Mouse (Mus musculus): ENCODE data around the gene Macf1. TPM values are rescaled to one million over a fixed set of nuclear protein-coding genes. Genes with fewer than 3 reads are reported as not detected.

Gene Macf1
- polyA plus RNA-seq, 1 experiment, result 251 TPM

GRCm38 (mm10) chr4:123425672-123426272 is 258.4 kb downstream of the Macf1 start:
- no peak overlapping the region for H3K27ac ChIP-seq (ENCODE audit: insufficient read depth, low read length)
- no peaks in the 10 kb centered on the region for H3K4me1 ChIP-seq (ENCODE audit: control insufficient read depth, insufficient read depth, low read length)
- TF ChIP-seq CTCF (IDR thresholded peaks at IDR 0.05; ENCODE audit: low read depth, low read length) (no peak), POLR2A (IDR thresholded peaks at IDR 0.05; ENCODE audit: insufficient read depth, low read length) (no peak), EP300 (IDR thresholded peaks at IDR 0.05; ENCODE audit: insufficient read depth, low read depth, low read length) (no peak)
- H3K9ac ChIP-seq (ENCODE audit: low read depth, poor library complexity, severe bottlenecking), result no peak overlapping the region
- no peaks in the 10 kb centered on the region for H3K9me3 ChIP-seq (replicated peaks; ENCODE audit: control insufficient read depth, insufficient read depth, low read length, poor library complexity, severe bottlenecking)
- H3K4me3 ChIP-seq (ENCODE audit: low read depth, low read length), result no peak overlapping the region
- H3K36me3 ChIP-seq (ENCODE audit: control insufficient read depth, insufficient read depth, low read length, poor library complexity, severe bottlenecking), result peaks cover 3% of the 10 kb centered on the region
- no peaks in the 10 kb centered on the region for H3K27me3 ChIP-seq (ENCODE audit: control insufficient read depth, insufficient read depth, low read length, poor library complexity, severe bottlenecking)

GRCm38 (mm10) chr4:123424050-123424449 is 260.1 kb downstream of the Macf1 start:
- TF ChIP-seq POLR2A (IDR thresholded peaks at IDR 0.05; ENCODE audit: insufficient read depth, low read length), result no peak
- no peak for TF ChIP-seq CTCF (IDR thresholded peaks at IDR 0.05; ENCODE audit: low read depth, low read length)
- no peak for TF ChIP-seq EP300 (IDR thresholded peaks at IDR 0.05; ENCODE audit: insufficient read depth, low read depth, low read length)

GRCm38 (mm10) chr4:123422828-123423227 is 261.3 kb downstream of the Macf1 start:
- Histone ChIP-seq H3K27ac (ENCODE audit: insufficient read depth, low read length) (no peak overlapping the region), H3K9me3 (replicated peaks; ENCODE audit: control insufficient read depth, insufficient read depth, low read length, poor library complexity, severe bottlenecking) (no peaks in the 10 kb centered on the region), H3K36me3 (ENCODE audit: control insufficient read depth, insufficient read depth, low read length, poor library complexity, severe bottlenecking) (no peaks in the 10 kb centered on the region; the same call in 1 of the 2 replicates), H3K27me3 (ENCODE audit: control insufficient read depth, insufficient read depth, low read length, poor library complexity, severe bottlenecking) (no peaks in the 10 kb centered on the region), H3K9ac (ENCODE audit: low read depth, poor library complexity, severe bottlenecking) (no peak overlapping the region), H3K4me1 (ENCODE audit: control insufficient read depth, insufficient read depth, low read length) (no peaks in the 10 kb centered on the region), H3K4me3 (ENCODE audit: low read depth, low read length) (no peak overlapping the region)
- TF ChIP-seq POLR2A (IDR thresholded peaks at IDR 0.05; ENCODE audit: insufficient read depth, low read length) (no peak), EP300 (IDR thresholded peaks at IDR 0.05; ENCODE audit: insufficient read depth, low read depth, low read length) (no peak), CTCF (IDR thresholded peaks at IDR 0.05; ENCODE audit: low read depth, low read length) (no peak)

More at GRCm38 (mm10) chr4:123424050-123424449, 260.1 kb downstream of the Macf1 start:
- Histone ChIP-seq H3K9me3 (replicated peaks; ENCODE audit: control insufficient read depth, insufficient read depth, low read length, poor library complexity, severe bottlenecking) (no peaks in the 10 kb centered on the region), H3K27me3 (ENCODE audit: control insufficient read depth, insufficient read depth, low read length, poor library complexity, severe bottlenecking) (no peaks in the 10 kb centered on the region), H3K36me3 (ENCODE audit: control insufficient read depth, insufficient read depth, low read length, poor library complexity, severe bottlenecking) (peaks cover 2% of the 10 kb centered on the region; the same call in 1 of the 2 replicates), H3K27ac (ENCODE audit: insufficient read depth, low read length) (no peak overlapping the region), H3K9ac (ENCODE audit: low read depth, poor library complexity, severe bottlenecking) (no peak overlapping the region), H3K4me1 (ENCODE audit: control insufficient read depth, insufficient read depth, low read length) (no peaks in the 10 kb centered on the region), H3K4me3 (ENCODE audit: low read depth, low read length) (no peak overlapping the region)

GRCm38 (mm10) chr4:123418032-123418431 is 266.1 kb downstream of the Macf1 start:
- no peaks in the 10 kb centered on the region for H3K9me3 ChIP-seq (replicated peaks; ENCODE audit: control insufficient read depth, insufficient read depth, low read length, poor library complexity, severe bottlenecking)
- no peaks in the 10 kb centered on the region for H3K4me1 ChIP-seq (ENCODE audit: control insufficient read depth, insufficient read depth, low read length)
- TF ChIP-seq CTCF (IDR thresholded peaks at IDR 0.05; ENCODE audit: low read depth, low read length) (no peak), POLR2A (IDR thresholded peaks at IDR 0.05; ENCODE audit: insufficient read depth, low read length) (no peak), EP300 (IDR thresholded peaks at IDR 0.05; ENCODE audit: insufficient read depth, low read depth, low read length) (no peak)
- no peak overlapping the region for H3K27ac ChIP-seq (ENCODE audit: insufficient read depth, low read length)
- H3K27me3 ChIP-seq (ENCODE audit: control insufficient read depth, insufficient read depth, low read length, poor library complexity, severe bottlenecking), result no peaks in the 10 kb centered on the region
- no peak overlapping the region for H3K4me3 ChIP-seq (ENCODE audit: low read depth, low read length)
- no peak overlapping the region for H3K9ac ChIP-seq (ENCODE audit: low read depth, poor library complexity, severe bottlenecking)
- no peaks in the 10 kb centered on the region for H3K36me3 ChIP-seq (ENCODE audit: control insufficient read depth, insufficient read depth, low read length, poor library complexity, severe bottlenecking)

GRCm38 (mm10) chr4:123417478-123417877 is 266.7 kb downstream of the Macf1 start:
- H3K4me3 ChIP-seq (ENCODE audit: low read depth, low read length), result no peak overlapping the region
- H3K27me3 ChIP-seq (ENCODE audit: control insufficient read depth, insufficient read depth, low read length, poor library complexity, severe bottlenecking), result no peaks in the 10 kb centered on the region
- no peaks in the 10 kb centered on the region for H3K4me1 ChIP-seq (ENCODE audit: control insufficient read depth, insufficient read depth, low read length)
- no peaks in the 10 kb centered on the region for H3K36me3 ChIP-seq (ENCODE audit: control insufficient read depth, insufficient read depth, low read length, poor library complexity, severe bottlenecking)
- no peak overlapping the region for H3K27ac ChIP-seq (ENCODE audit: insufficient read depth, low read length)
- no peak overlapping the region for H3K9ac ChIP-seq (ENCODE audit: low read depth, poor library complexity, severe bottlenecking)
- no peaks in the 10 kb centered on the region for H3K9me3 ChIP-seq (replicated peaks; ENCODE audit: control insufficient read depth, insufficient read depth, low read length, poor library complexity, severe bottlenecking)
- TF ChIP-seq POLR2A (IDR thresholded peaks at IDR 0.05; ENCODE audit: insufficient read depth, low read length) (no peak), CTCF (IDR thresholded peaks at IDR 0.05; ENCODE audit: low read depth, low read length) (no peak), EP300 (IDR thresholded peaks at IDR 0.05; ENCODE audit: insufficient read depth, low read depth, low read length) (no peak)

GRCm38 (mm10) chr4:123416829-123417228 is 267.3 kb downstream of the Macf1 start:
- Histone ChIP-seq H3K9ac (ENCODE audit: low read depth, poor library complexity, severe bottlenecking) (no peak overlapping the region), H3K27me3 (ENCODE audit: control insufficient read depth, insufficient read depth, low read length, poor library complexity, severe bottlenecking) (no peaks in the 10 kb centered on the region), H3K4me1 (ENCODE audit: control insufficient read depth, insufficient read depth, low read length) (no peaks in the 10 kb centered on the region), H3K9me3 (replicated peaks; ENCODE audit: control insufficient read depth, insufficient read depth, low read length, poor library complexity, severe bottlenecking) (no peaks in the 10 kb centered on the region), H3K4me3 (ENCODE audit: low read depth, low read length) (no peak overlapping the region), H3K36me3 (ENCODE audit: control insufficient read depth, insufficient read depth, low read length, poor library complexity, severe bottlenecking) (no peaks in the 10 kb centered on the region), H3K27ac (ENCODE audit: insufficient read depth, low read length) (no peak overlapping the region)
- TF ChIP-seq POLR2A (IDR thresholded peaks at IDR 0.05; ENCODE audit: insufficient read depth, low read length) (no peak), CTCF (IDR thresholded peaks at IDR 0.05; ENCODE audit: low read depth, low read length) (no peak), EP300 (IDR thresholded peaks at IDR 0.05; ENCODE audit: insufficient read depth, low read depth, low read length) (no peak)

Measured in ES-Bruce4 (cell line).